Mouse (Mus musculus) brain, adult 10 weeks (tissue): ENCODE results near the gene Olfr131. TPM values are rescaled to one million over a fixed set of nuclear protein-coding genes. Genes with fewer than 3 reads are reported as not detected.

Experiments
- polyA plus RNA-seq: library from polyadenylated mRNA; stranded (reverse); fragments of 350-450 nt; fragmentation: Illumina TruSeq; extraction: RNeasy Lipid Tissue Mini Kit (QIAGEN cat#74804); gene quantifications from one replicate; pipeline ENCODE4 v1.2.3, GENCODE M21; 2015; ENCODE audit warnings: low read depth, low replicate concordance

Gene Olfr131
- polyA plus RNA-seq: not detected

GRCm38 (mm10) chr17:38088593-38088992 is at the start of gene Olfr131:
Gene Olfr131, minus strand, starts transcription at chr17:38088693.

GRCm38 (mm10) chr17:38134426-38134825 is 45.9 kb upstream of the Olfr131 start, which contains the start of gene Olfr132:
Gene Olfr132, minus strand, starts transcription at chr17:38134526.

GRCm38 (mm10) chr17:38063621-38064020 is 24.9 kb downstream of the Olfr131 start, which contains the start of gene Olfr130:
Gene Olfr130, plus strand, starts transcription at chr17:38063921.

GRCm38 (mm10) chr17:38059979-38060378 is 28.5 kb downstream of the Olfr131 start, which contains the start of gene Olfr129:
Gene Olfr129, minus strand, starts transcription at chr17:38060079.

Other genes starting within 250 kb of the Olfr131 start
- not detected for gene Olfr126, start 241.2 kb downstream of the Olfr131 start, polyA plus RNA-seq
- gene Olfr127, start 188.3 kb downstream of the Olfr131 start, polyA plus RNA-seq: not detected
- not detected for gene Olfr128, start 168.1 kb downstream of the Olfr131 start, polyA plus RNA-seq
- gene Olfr761, start 135.6 kb downstream of the Olfr131 start, polyA plus RNA-seq: not detected
- not detected for gene Olfr129, start 28.6 kb downstream of the Olfr131 start, polyA plus RNA-seq
- gene Olfr130, start 24.8 kb downstream of the Olfr131 start, polyA plus RNA-seq: not detected
- gene Olfr132, start 45.8 kb upstream of the Olfr131 start, polyA plus RNA-seq: not detected
- gene Olfr133, start 56.6 kb upstream of the Olfr131 start, polyA plus RNA-seq: not detected
- not detected for gene Olfr134, start 82.7 kb upstream of the Olfr131 start, polyA plus RNA-seq
- not detected for gene Olfr135, start 115.6 kb upstream of the Olfr131 start, polyA plus RNA-seq
- not detected for gene Olfr138, start 172.3 kb upstream of the Olfr131 start, polyA plus RNA-seq
- gene Olfr137, start 218.9 kb upstream of the Olfr131 start, polyA plus RNA-seq: not detected
- gene Olfr136, start 241.1 kb upstream of the Olfr131 start, polyA plus RNA-seq: not detected